Mouse (Mus musculus): ENCODE measurements around the gene Bbs9.

DNA sequence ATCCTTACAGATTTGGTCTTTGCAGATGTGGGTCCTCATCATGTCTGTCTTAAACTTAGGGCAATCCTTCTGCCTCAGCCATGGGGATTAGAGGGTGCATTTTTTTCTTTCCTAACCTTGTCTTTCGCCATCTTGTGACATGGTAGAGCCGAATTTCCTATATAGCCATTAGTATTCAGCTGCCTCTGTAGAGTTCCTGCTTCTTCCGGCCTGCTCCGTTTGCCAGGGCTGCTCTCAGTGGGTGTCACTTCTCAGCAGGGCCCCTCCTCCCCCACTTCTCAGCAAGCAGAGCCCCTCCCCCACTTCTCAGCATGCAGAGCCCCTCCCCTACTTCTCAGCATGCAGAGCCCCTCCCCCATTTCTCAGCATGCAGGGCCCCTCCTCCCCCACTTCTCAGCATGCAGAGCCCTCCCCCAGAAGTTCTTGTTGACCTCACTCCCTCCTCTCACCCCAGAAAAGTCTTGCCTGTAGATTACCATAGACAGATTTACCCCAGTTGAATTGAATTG, 362.2 kb downstream of the Bbs9 start:
- no peak for TF ChIP-seq CTCF (conservative IDR thresholded peaks at IDR 0.05 in 1 of 2, IDR thresholded peaks at IDR 0.05 in 1 of 2; ENCODE audit: low read depth in 2 of 2, low read length in 2 of 2)
- TF ChIP-seq CHD2 (IDR thresholded peaks at IDR 0.05; ENCODE audit: low read length): peak; percentile 25; the same call in 1 of the 2 replicates
- no peak for TF ChIP-seq MAFK (IDR thresholded peaks at IDR 0.05; ENCODE audit: insufficient replicate concordance, low read length)
- TF ChIP-seq E2F4 (IDR thresholded peaks at IDR 0.05; ENCODE audit: insufficient replicate concordance, low read depth, low read length): no peak
- TF ChIP-seq SMC3 (IDR thresholded peaks at IDR 0.05; ENCODE audit: low read depth, low read length): no peak
- TF ChIP-seq CHD1 (IDR thresholded peaks at IDR 0.05; ENCODE audit: low read depth, low read length): no peak
- no peak for TF ChIP-seq POLR2A (IDR thresholded peaks at IDR 0.05; ENCODE audit: low read depth, low read length)
- TF ChIP-seq HCFC1 (IDR thresholded peaks at IDR 0.05; ENCODE audit: low read depth, low read length): no peak
- no peak for TF ChIP-seq ELF1 (IDR thresholded peaks at IDR 0.05; ENCODE audit: low read depth, low read length)
- TF ChIP-seq RCOR1 (conservative IDR thresholded peaks at IDR 0.05; ENCODE audit: low read depth, low read length): no peak
- TF ChIP-seq ZMIZ1 (IDR thresholded peaks at IDR 0.05; ENCODE audit: low read depth, low read length): no peak
